Mouse (Mus musculus): ENCODE measurements at regions not wholly inside any gene's neighbourhood (a gene's known extent, or its start where the extent isn't known, plus 50 kb on each side); places are given as distances from the start of the nearest gene placed in this dataset.

DNA sequence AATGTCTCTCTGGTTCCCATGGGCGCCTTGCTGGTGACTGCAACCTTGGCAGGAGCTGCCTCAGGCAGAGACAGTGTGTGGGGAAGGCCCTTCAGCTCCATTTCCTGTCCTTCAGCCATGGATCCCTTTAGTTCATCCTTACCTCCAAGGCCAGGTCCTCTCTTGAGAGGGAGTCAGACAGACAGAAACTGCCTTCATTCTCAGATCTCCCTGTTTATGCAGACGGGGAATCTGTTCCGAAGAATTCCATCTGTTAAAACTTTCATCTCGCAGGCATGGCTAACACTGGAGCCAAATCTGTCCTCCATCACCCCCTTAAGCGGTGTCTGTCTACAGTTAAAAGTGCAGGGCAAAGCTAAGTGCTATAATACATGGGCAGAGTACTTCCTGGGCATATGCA, 144.0 kb upstream of the Lnx1 start:
- TF ChIP-seq CTCF (IDR thresholded peaks at IDR 0.05; ENCODE audit: low read depth), result no peak
- TF ChIP-seq EP300 (IDR thresholded peaks at IDR 0.05; ENCODE audit: low read depth), result no peak

All from liver, embryonic 14.5 days (tissue).